Mouse (Mus musculus) intestine, embryonic 14.5 days (tissue): Measurements from ENCODE around the gene Pde1b. TPM values are rescaled to one million over a fixed set of nuclear protein-coding genes. Genes with fewer than 3 reads are reported as not detected.

Source experiments
- ATAC-seq: fragments of 200-750 bp; cut with Nextera tagmentation; replicated peaks from 2 replicates; pipeline ENCODE4 v1.8.0; 2017; ENCODE audit warnings: low read depth, moderate number of reproducible peaks, moderate TSS enrichment, moderate library complexity; ENCODE audit not compliant: low FRiP score, low TSS enrichment
- DNase-seq: peaks from one replicate; pipeline ENCODE4 v3.0.0-alpha.2; 2018; ENCODE audit warnings: low spot score
- H3K27ac ChIP-seq: fragments of 300-500 bp; sonication (generic); 2 replicates; pipeline ENCODE4 v1.5.1; 2014; ENCODE audit warnings: low read depth, mild to moderate bottlenecking, control low read depth
- H3K27me3 ChIP-seq: fragments of 300-500 bp; sonication (generic); replicated peaks from 2 replicates; pipeline ENCODE4 v1.6.1; 2014; ENCODE audit warnings: low read length, control low read depth; ENCODE audit not compliant: control insufficient read depth, insufficient read depth
- H3K36me3 ChIP-seq: fragments of 300-500 bp; sonication (generic); 2 replicates; pipeline ENCODE4 v1.6.1; 2014; ENCODE audit warnings: low read length, control low read depth; ENCODE audit not compliant: control insufficient read depth, insufficient read depth
- H3K4me1 ChIP-seq: fragments of 300-500 bp; sonication (generic); replicated peaks from 2 replicates; pipeline ENCODE4 v1.6.1; 2014; ENCODE audit warnings: low read length, control low read depth, mixed read lengths; ENCODE audit not compliant: control insufficient read depth, insufficient read depth
- H3K4me2 ChIP-seq: fragments of 300-500 bp; sonication (generic); 2 replicates; pipeline ENCODE4 v1.6.1; 2014; ENCODE audit warnings: low read length
- H3K4me3 ChIP-seq: fragments of 300-500 bp; sonication (generic); 2 replicates; pipeline ENCODE4 v1.5.1; 2014; ENCODE audit warnings: low read depth, low read length, control low read depth, mixed read lengths
- H3K9ac ChIP-seq: fragments of 300-500 bp; sonication (generic); 2 replicates; pipeline ENCODE4 v1.6.1; 2014; ENCODE audit warnings: mild to moderate bottlenecking, low read length
- H3K9me3 ChIP-seq: fragments of 300-500 bp; sonication (generic); 2 replicates; pipeline ENCODE4 v1.6.1; 2016; ENCODE audit warnings: low read length, control low read depth; ENCODE audit not compliant: control insufficient read depth
- WGBS: fragments of 180-500 bp; shearing (Covaris S2); extraction: QIAGEN DNeasy Blood & Tissue Kit; methylation state at CpG from one replicate; pipeline ENCODE4 v1.1.7; 2014; 5-methylcytosine and 5-hydroxymethylcytosine counted together
- polyA plus RNA-seq: library from polyadenylated mRNA; unstranded; fragments of >200 nt; fragmentation: Nextera tagmentation; extraction: Ambion mirVana; gene quantifications from 2 replicates; pipeline ENCODE4 v1.2.1, GENCODE M21; 2014

The Pde1b gene
- polyA plus RNA-seq, 1 experiment from 2014 or later, result 7.1 TPM

- Histone ChIP-seq H3K4me1 (0 out of 2 replicates have a peak, but pooled peaks cover 2% of the 10 kb centered on the region), H3K4me3 (no peak overlapping the region; the same call in 1 of the 2 replicates), H3K4me2 (peak overlapping the region; percentile 98; the same call in 1 of the 2 replicates), H3K27ac (no peak overlapping the region), H3K9ac (no peak overlapping the region), H3K36me3 (no peaks in the 10 kb centered on the region), H3K9me3 (no peaks in the 10 kb centered on the region), H3K27me3 (peaks cover 21% of the 10 kb centered on the region; the same call in 1 of the 2 replicates)
- DNase-seq (no peak), ATAC-seq (no peak)
- WGBS, result 36% methylated on average over 2 of the region's 2 CpGs
Measured at GRCm38 (mm10) chr15:103536456-103536855, 33.6 kb downstream of the Pde1b start.

GRCm38 (mm10) chr15:103537011-103537821, 34.4 kb downstream of the Pde1b start:
- DNase-seq, result no peak

GRCm38 (mm10) chr15:103537822-103538213, 35.0 kb downstream of the Pde1b start, which contains the start of gene Ppp1r1a:
TSS of gene Ppp1r1a (minus strand) at chr15:103538003.
- Histone ChIP-seq H3K9ac (peak within 1 kb of the TSS; percentile 51), H3K4me2 (peak within 1 kb of the TSS; percentile 98), H3K36me3 (no peaks in the 10 kb centered on the region), H3K4me1 (0 out of 2 replicates have a peak, but pooled peaks cover 2% of the 10 kb centered on the region), H3K27ac (no peak within 1 kb of the TSS), H3K4me3 (peak within 1 kb of the TSS; percentile 57), H3K27me3 (peaks cover 21% of the 10 kb centered on the region; the same call in 1 of the 2 replicates), H3K9me3 (no peaks in the 10 kb centered on the region)
- under 1% methylated on average over 36 of the region's 36 CpGs for WGBS
- ATAC-seq (peak; percentile 76), DNase-seq (peak; percentile 71)

More at GRCm38 (mm10) chr15:103537011-103537821, 34.4 kb downstream of the Pde1b start:
- Histone ChIP-seq H3K4me2 (peak overlapping the region; percentile 98), H3K36me3 (no peaks in the 10 kb centered on the region), H3K27me3 (peaks cover 21% of the 10 kb centered on the region; the same call in 1 of the 2 replicates), H3K4me1 (0 out of 2 replicates have a peak, but pooled peaks cover 2% of the 10 kb centered on the region), H3K27ac (no peak overlapping the region), H3K4me3 (peak overlapping the region; percentile 57), H3K9ac (peak overlapping the region; percentile 51), H3K9me3 (no peaks in the 10 kb centered on the region)
- ATAC-seq, result peak; percentile 48
- 5% methylated on average over 28 of the region's 37 CpGs for WGBS

GRCm38 (mm10) chr15:103539259-103539658, 36.4 kb downstream of the Pde1b start:
- no peak overlapping the region for H3K27ac ChIP-seq
- 0 out of 2 replicates have a peak, but pooled peaks cover 2% of the 10 kb centered on the region for H3K4me1 ChIP-seq
- no peak overlapping the region for H3K4me3 ChIP-seq
- H3K27me3 ChIP-seq, result peaks cover 21% of the 10 kb centered on the region; the same call in 1 of the 2 replicates
- ATAC-seq (no peak), DNase-seq (no peak)
- no peak overlapping the region for H3K9ac ChIP-seq
- no peaks in the 10 kb centered on the region for H3K36me3 ChIP-seq
- no peaks in the 10 kb centered on the region for H3K9me3 ChIP-seq
- 28% methylated on average over 2 of the region's 2 CpGs for WGBS
- H3K4me2 ChIP-seq, result no peak overlapping the region

- H3K36me3 ChIP-seq, result no peaks in the 10 kb centered on the region
- H3K9me3 ChIP-seq, result no peaks in the 10 kb centered on the region
- H3K27ac ChIP-seq, result no peak overlapping the region
- 0 out of 2 replicates have a peak, but pooled peaks cover 2% of the 10 kb centered on the region for H3K4me1 ChIP-seq
- no peak for ATAC-seq
- H3K4me3 ChIP-seq, result no peak overlapping the region
- peaks cover 19% of the 10 kb centered on the region; the same call in 1 of the 2 replicates for H3K27me3 ChIP-seq
- H3K9ac ChIP-seq, result no peak overlapping the region
- WGBS, result 75% methylated on average over 1 of the region's 1 CpGs
- no peak for DNase-seq
- H3K4me2 ChIP-seq, result no peak overlapping the region
Measured at GRCm38 (mm10) chr15:103540646-103541045, 37.8 kb downstream of the Pde1b start.

GRCm38 (mm10) chr15:103542526-103542925, 39.7 kb downstream of the Pde1b start:
- Histone ChIP-seq H3K9ac (no peak overlapping the region), H3K36me3 (no peaks in the 10 kb centered on the region), H3K4me1 (no peaks in the 10 kb centered on the region), H3K9me3 (no peaks in the 10 kb centered on the region), H3K4me3 (no peak overlapping the region), H3K27me3 (peaks cover 8% of the 10 kb centered on the region; the same call in 1 of the 2 replicates), H3K27ac (no peak overlapping the region), H3K4me2 (no peak overlapping the region)
- DNase-seq (peak; percentile 32), ATAC-seq (no peak)

- Histone ChIP-seq H3K36me3 (no peaks in the 10 kb centered on the region), H3K9ac (no peak overlapping the region), H3K4me3 (no peak overlapping the region), H3K4me1 (no peaks in the 10 kb centered on the region), H3K4me2 (no peak overlapping the region), H3K9me3 (no peaks in the 10 kb centered on the region), H3K27ac (no peak overlapping the region), H3K27me3 (no peaks in the 10 kb centered on the region)
- ATAC-seq, result no peak
- 75% methylated on average over 3 of the region's 3 CpGs for WGBS
- no peak for DNase-seq
Measured at GRCm38 (mm10) chr15:103547983-103548382, 45.1 kb downstream of the Pde1b start.

- 87% methylated on average over 1 of the region's 1 CpGs for WGBS
- Histone ChIP-seq H3K36me3 (no peaks in the 10 kb centered on the region), H3K9ac (no peak overlapping the region), H3K9me3 (no peaks in the 10 kb centered on the region), H3K4me1 (no peaks in the 10 kb centered on the region), H3K4me2 (no peak overlapping the region), H3K27ac (no peak overlapping the region), H3K27me3 (no peaks in the 10 kb centered on the region), H3K4me3 (no peak overlapping the region)
- DNase-seq (no peak), ATAC-seq (no peak)
Measured at GRCm38 (mm10) chr15:103549475-103549874, 46.6 kb downstream of the Pde1b start.
